Mouse (Mus musculus) heart, postnatal 0 days (tissue): ENCODE measurements around the gene Tgm2.

Source experiments
- CTCF ChIP-seq: IDR thresholded peaks from 2 replicates; pipeline ENCODE4 v1.5.1; 2016; ENCODE audit warnings: antibody characterized with exemption, control low read depth, low read depth
- EP300 ChIP-seq: IDR thresholded peaks from 2 replicates; pipeline ENCODE4 v1.6.1; 2016; ENCODE audit warnings: antibody characterized with exemption, low read depth

- TF ChIP-seq CTCF (no peak), EP300 (no peak)
Observed at GRCm38 (mm10) chr2:158131197-158131835, 14.9 kb downstream of the Tgm2 start.
